Mouse (Mus musculus): ENCODE results near the gene Prps1.

GRCm38 (mm10) chrX:140450071-140450470, 6.3 kb upstream of the Prps1 start:
- no peak for TF ChIP-seq CTCF (IDR thresholded peaks at IDR 0.05; ENCODE audit: insufficient read depth, low read depth, low read length)
- no peak for TF ChIP-seq POLR2A (IDR thresholded peaks at IDR 0.05; ENCODE audit: insufficient read depth, low read depth, low read length)
